Mouse (Mus musculus) cerebellum, postnatal 10 days (tissue): ENCODE measurements at regions not wholly inside any gene's neighbourhood (a gene's known extent, or its start where the extent isn't known, plus 50 kb on each side); places are given as distances from the start of the nearest gene placed in this dataset.

Source experiments
- DNase-seq, 2 experiments: peaks; one replicate each; pipeline ENCODE4 v3.0.0; 2021; ENCODE audit warnings: mixed read lengths in 2 of 2

DNA sequence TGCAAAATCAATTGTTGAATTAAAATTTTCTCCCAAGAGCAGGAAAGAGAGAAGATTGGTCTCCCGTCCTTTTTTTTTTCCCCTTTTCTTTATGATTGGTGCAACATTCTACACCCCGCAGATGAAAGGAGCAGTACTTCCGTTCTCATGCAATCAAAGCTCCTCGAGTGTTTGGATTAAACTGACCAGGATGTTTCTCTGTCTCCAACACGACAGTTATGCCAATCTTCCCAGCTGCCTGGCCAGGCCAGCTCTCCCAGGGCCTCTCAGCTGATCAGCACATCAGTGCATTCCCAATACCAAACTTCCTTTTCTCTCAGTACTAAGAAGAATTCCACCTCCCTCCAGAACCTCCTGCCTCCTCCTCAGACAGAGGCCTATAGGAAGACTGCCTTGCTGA lies 52.7 kb upstream of the Pde5a start:
- peak in 1 of 2 experiments; percentile 4 for DNase-seq

DNA sequence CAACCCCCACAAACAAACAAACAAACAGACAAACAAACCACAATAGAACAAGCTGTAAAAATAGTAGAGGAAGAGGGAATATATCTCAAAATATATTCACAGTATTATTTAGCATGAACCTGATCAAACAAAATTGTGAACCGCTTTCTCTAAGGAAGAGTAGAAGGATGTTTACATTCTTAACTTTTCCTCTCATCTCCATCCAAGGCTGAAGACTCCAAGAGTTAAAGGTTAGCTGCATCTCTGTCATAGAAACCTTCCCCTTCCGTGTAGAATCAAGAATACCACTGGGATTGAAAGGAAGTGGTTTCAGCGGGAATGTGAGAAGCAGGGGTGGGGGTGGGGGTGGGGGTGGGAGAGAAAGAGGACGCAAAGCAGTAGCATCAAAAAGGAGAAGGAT lies 51.9 kb upstream of the Pde5a start:
- DNase-seq: no peak
